Mouse (Mus musculus) ovary, adult 18-20 months (tissue): ENCODE results near the gene Palm2.

Experiments used
- DNase-seq: peaks from one replicate; pipeline ENCODE4 v3.0.0; 2022; ENCODE audit warnings: low spot score, mixed read lengths

The Palm2 gene

DNA sequence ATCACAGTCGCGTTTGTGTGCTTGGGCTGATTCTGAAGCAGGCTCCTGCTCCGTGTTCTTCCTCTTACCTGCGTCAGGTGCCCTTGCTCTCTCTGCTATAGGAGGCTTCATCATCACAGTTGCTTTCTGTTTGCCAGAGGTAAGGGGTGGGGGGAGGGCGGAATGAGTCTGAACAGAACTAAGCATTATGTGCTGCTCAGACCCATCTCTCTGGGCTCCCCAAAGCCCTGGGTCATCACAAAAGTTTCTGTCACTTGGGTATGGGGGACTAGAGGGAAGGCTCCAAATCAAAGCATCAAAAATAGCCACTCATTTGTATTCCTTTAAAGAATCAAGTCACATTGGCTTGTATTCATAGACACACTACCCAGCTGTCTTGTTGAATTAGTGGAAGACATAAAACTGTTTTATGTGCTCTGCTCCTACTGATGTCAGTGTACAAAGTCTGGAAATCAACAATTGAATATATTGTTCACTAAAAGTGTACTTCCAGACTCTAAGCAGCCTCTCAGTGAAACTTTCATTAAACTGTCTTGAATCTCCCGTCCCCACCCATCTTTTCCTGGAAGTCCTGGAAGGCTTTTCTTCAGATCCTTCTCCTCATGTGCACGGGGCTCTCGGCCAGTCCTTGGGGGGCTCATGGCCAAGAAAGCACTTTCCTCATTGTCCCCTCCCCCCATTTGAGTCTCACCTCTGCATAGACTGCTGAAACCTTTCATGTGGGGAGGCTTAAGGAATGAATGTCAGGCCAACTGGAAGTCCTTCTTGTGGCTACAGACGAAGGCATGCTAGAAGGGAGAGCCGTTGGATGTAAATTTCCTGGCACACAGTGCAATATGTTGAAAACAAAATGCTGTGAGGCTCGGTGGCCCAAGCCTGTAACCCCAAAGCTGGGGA is 269.8 kb downstream of the Palm2 start:
- no peak for DNase-seq

GRCm38 (mm10) chr4:57704575-57704974 is 270.5 kb downstream of the Palm2 start:
- no peak for DNase-seq

DNA sequence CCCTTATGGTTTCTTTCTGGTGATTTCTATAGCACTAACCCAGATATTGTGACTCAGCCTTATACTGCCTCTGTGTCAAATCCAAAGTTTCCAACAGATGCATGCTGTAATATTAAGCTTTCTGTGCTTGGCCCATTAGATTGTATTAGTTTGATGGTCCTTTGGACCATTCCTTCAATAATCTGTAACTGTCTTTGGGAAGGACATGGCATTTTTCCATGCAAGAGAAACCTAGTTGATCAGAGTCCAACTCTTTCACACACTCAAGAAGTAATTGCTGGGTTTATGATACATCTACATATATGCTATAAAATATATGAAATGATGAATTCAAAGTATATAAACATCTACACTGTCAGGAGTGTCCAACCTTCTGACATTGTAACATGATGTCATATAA is 281.8 kb downstream of the Palm2 start:
- DNase-seq = no peak

GRCm38 (mm10) chr4:57716735-57717134 is 282.7 kb downstream of the Palm2 start:
- DNase-seq = no peak

DNA sequence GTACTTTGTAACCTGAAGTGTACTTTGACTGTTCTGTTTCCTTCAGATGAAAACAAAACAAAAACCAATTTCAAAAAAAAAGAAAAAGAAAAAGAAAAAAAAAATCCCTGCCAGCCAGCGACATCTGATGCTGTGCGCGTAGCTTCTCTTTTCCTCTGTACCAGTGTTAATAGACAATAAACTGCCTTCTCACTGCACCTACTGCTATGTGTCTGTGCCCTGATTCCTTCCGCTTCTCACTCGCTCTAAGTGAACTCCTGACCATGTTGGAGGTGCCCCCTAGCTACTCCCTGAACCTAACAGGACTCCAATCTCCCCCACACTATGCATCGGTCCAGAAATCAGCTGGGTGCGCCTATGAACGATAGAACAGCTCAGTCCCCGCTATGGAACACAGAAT is 283.3 kb downstream of the Palm2 start, which contains the start of gene Akap2:
Gene Akap2 (plus strand): TSS at position 304 of the 400 bp plus-strand sequence.
- DNase-seq = no peak

- no peak for DNase-seq
Observed at GRCm38 (mm10) chr4:57719370-57719769, 285.3 kb downstream of the Palm2 start.

DNA sequence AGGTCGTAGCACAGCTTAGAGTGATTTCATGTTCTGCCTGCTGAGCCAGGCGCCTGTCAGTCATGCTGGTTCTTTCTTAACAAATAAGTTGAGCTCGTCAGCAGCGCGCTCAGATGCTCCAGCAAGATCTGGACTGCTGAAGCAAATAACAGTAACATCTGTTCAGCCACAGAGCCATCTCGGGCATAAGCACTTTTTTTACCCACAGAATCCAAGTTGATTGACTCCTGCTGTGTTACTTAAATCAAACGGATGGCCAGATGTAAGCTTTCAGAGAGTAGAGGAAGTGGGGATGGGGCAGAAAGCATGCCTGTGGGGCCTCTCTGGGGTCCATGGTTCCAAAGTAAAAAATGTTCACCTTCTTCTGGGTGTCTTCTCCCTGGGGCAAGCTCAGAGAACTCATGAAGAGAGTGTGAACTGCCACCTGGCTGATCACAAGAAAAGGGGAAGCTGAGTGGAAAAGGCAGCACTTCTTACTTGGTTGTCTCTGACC is 286.9 kb downstream of the Palm2 start:
- no peak for DNase-seq

- no peak for DNase-seq
Observed at GRCm38 (mm10) chr4:57722296-57722695, 288.2 kb downstream of the Palm2 start.

DNA sequence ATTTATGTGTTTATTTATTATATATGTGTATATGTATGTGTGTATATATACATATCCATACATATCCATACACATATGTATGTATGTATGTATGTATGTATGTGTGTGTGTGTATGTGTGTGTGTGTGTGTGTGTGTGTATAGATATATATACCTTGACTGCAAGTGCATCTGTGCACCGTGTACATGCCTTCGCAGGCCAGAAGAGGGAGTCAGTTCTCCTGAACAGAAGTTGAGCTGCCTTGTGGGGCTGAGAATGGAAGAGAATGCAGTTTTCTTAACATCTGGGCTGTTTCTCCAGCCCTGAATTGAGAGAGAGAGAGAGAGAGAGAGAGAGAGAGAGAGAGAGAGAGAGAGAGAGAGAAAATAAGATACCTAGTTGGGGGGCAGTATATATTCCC is 289.6 kb downstream of the Palm2 start:
- DNase-seq = no peak

- no peak for DNase-seq
Observed at GRCm38 (mm10) chr4:57725569-57725968, 291.5 kb downstream of the Palm2 start.

DNA sequence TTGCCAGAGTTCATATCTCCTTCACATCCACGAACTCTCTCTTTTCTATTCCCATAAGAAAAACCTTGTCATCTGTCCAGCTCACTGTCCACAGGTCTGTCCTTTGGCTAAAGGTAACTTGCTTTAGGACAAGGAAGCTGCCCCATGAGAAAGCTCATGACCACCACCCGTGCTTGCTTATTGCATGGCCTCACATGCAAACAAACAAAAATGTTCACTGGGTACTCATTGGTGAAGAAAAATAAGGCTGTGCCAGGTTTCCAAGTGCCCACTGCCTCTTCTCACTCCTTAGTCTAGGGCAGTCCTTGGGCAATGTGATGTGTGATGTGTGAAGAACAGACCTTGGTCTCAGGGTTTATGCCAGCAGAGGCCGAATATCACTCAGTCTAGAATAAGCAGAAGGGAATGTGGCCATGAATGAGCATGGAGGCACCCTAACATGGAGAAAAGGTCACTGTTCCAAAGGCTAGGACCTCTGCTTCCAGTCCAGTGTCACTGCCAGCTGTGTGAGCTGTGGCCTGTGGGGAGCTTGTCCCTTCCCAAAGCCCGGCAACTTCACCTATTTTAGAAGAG is 294.6 kb downstream of the Palm2 start:
- no peak for DNase-seq

DNA sequence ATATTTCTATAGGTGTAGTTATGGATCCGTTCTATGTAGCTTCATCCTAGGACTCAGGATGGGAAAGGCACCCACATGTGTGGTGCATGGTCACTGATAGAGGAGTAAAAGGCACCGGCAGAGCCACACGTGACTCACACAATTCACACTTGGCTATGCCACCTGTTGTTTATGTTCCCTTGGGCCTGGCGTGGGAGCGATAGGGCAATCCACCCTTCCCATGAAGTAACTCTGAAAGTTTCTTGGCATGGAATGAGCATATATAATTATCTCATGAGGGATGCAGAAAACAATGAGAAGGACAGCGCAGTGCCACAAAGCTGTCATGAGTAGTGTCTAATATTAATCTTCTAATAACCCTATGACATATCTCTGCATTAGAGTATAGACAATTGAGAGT is 296.0 kb downstream of the Palm2 start:
- no peak for DNase-seq

DNA sequence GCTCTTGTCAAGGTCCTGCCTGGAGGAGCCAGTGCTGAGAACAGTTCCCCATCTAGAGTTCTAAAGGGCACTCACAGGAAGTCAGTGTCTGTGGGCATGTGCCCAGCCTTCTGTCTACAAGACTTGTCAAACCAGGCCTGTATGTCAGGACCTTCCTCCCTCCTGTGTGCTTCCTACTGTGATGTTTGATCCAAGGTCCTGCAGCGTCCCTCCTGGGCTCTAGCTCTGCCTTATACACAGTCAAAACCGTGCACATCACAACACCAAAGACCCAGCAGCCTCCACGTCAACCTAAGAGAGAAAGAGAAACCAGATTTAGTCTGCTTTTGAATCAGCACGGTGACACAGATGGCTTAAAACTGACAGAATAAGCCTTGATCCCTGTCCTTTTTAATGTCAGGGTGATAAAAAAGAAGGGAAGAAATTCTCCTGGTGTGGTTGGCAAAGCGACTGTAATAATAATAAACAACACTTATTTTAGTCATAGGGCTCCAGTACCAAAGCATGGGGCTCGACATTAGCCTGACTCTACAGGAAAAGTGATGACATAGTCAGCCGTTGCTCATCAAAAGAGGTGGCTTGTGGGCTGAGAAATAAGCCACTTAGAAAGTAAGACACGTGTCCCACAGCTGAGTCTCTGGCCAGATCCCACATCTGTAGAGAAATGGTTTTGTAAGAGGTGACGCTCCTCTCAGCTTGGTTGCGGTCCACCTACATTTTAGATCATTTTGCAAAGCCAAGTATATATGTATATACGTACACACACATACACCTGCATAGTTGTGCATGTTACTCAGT is 297.0 kb downstream of the Palm2 start:
- DNase-seq = no peak

DNA sequence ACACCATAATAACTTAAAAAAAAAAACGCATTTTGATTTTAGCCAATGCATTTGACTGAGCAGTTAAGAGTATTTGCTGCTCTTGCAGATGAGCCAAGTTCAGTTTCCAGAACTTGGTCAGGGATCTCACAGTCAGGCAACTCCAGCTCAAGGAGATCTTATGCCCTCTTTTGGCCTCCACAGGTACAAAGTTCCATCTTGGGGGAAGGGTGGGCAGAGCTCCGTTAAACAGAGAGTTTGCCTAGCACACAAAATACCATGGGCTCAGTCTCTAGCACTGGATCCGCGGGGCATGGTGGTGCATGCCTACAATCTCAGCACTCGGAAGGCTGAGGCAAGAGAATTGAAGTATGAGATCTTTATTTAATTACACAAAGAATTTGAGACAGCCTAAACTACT is 298.3 kb downstream of the Palm2 start:
- no peak for DNase-seq

- DNase-seq = peak; percentile 37
Observed at GRCm38 (mm10) chr4:57733445-57733844, 299.4 kb downstream of the Palm2 start.

DNA sequence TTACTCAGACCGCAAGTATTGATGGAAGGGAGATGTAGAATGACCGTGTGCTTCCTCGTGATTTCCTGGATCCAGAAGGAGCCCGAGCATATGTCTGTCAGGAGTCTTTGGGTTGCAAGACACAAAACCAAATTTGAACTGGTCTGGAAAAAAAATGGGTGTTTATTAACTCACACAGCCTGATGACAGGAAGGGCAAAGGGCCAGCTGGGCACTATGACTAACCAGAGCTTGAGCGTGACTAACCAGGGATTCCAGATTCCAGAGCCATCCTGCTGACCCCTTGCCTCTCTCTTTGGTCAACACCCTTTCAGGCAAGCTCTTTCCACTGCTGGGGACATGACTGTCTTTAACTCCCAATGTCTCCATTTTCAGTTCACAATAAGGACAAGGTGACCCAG is 301.4 kb downstream of the Palm2 start:
- DNase-seq = no peak

GRCm38 (mm10) chr4:57738856-57739552 is 305.0 kb downstream of the Palm2 start:
- no peak for DNase-seq

GRCm38 (mm10) chr4:57743325-57743929 is 309.4 kb downstream of the Palm2 start:
- DNase-seq = no peak

GRCm38 (mm10) chr4:57750651-57751050 is 316.6 kb downstream of the Palm2 start:
- DNase-seq = no peak

GRCm38 (mm10) chr4:57751054-57751453 is 317.0 kb downstream of the Palm2 start:
- DNase-seq = no peak

GRCm38 (mm10) chr4:57751566-57751965 is 317.5 kb downstream of the Palm2 start:
- DNase-seq = peak; percentile 73
